Mouse (Mus musculus): Measurements from ENCODE around the gene Rftn1.

Rftn1 gene

DNA sequence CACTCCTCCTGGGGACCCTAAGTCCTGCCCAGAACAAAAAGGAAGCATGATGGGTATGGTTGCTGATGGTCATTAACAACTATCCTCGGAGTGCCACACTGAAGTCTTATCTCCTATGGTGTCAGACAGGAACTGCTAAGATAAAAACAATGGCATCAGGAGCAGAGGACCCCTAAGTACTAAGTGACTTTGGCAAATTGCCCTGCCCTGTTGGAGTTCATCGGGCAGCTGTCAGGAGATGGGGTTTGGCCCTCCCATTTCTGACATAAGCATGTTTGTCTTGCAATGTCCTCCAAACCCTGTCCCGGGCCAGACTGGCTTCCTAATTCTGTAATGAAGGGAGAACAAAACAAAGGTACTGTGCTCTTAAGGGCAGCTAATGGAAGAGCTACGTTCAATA lies 180.4 kb downstream of the Rftn1 start:
- no peak for DNase-seq

DNA sequence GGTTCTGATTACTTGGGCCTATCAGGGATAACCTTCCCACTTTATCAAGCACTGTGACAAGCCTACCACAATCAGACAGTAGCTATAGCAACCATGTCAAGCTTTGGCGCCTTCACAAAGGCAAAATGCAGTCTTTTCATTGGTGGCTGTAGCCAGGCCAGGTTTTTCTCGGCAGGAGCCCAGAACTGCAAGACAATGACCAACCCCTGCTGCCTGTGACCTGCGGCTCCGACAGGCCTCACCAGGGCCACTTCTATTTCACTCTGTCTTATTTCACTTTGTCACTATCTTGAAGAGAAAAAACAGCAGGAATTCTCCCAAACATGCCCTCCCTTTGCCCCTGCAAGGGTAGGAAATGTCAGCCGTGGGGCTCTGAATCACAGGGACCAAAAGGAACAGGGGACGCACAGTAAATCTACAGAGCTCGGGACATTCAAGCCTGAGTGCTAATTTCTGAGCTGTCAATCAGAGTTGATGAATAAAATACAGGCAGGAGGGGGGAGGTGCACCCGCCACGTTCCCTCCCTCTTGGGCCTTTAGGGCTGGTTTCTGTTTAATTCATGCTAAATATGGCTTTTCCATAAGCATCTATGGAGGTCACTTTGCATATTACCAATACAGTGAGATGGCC lies 183.6 kb downstream of the Rftn1 start:
- DNase-seq, result peak; percentile 57

DNA sequence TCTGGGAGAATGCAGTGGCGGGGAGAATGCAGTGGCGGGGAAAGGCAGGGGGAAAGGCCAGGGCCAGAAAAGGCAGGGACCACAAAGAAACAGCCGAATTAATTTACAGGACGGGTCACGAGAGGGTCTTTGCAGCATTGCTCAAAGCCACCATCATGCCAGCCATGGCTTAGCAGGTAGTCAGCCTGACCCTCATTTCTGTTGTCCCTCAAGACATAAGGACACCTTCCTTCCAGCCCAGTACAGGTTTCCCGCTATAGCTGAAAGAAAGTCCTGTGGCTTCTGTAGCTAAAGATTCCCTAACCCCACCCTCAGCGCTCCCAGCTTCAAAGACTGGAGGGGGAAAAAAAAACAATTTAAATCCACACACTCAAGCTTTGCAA lies 184.1 kb downstream of the Rftn1 start:
- no peak for DNase-seq

- peak; percentile 81 for DNase-seq
These were observed 187.3 kb downstream of the Rftn1 start for GRCm38 (mm10) chr17:50003156-50003555.

GRCm38 (mm10) chr17:50002171-50002570 lies 188.3 kb downstream of the Rftn1 start:
- DNase-seq, result peak; percentile 92

DNA sequence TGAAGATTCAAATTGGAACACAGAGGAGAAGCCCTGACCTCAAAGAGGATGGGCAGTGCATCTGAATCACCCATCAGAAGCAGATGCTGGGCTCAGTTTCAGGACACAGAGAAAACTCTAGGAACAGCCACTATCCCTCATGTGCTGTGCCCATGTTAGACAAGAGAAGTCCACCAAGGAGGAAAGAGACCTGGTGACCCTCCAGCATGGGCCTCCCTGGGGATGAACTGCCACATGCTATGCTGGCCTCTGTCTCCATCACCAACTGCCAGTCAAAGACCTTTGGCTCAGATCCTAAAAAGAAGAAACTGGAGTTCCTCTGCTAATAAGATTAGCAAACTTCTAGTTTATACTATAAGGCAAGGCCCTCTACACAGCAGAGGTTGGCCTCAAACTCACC lies 188.7 kb downstream of the Rftn1 start:
- DNase-seq, result peak; percentile 71

DNA sequence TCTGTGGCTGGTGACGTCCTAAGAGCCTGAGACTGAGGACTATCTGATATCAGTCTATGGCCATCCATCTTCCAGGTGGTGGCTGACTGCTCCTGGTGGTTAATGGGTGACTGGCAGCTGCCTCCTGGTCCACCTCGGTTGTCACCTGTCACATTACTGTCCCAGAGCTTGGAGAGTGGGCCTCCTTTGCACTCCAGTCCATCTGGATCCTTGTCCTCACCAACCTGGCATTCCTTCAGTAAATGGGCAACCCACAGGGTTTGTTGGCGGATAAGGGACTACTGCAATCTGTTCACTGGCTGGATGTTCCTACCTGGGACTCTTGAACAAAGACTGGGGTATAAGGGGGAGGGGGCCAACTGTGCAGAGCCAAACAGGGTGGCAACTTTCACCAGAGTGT lies 189.9 kb downstream of the Rftn1 start:
- peak; percentile 97 for DNase-seq

- DNase-seq, result no peak
These were observed 193.8 kb downstream of the Rftn1 start for GRCm38 (mm10) chr17:49996626-49997152.

DNA sequence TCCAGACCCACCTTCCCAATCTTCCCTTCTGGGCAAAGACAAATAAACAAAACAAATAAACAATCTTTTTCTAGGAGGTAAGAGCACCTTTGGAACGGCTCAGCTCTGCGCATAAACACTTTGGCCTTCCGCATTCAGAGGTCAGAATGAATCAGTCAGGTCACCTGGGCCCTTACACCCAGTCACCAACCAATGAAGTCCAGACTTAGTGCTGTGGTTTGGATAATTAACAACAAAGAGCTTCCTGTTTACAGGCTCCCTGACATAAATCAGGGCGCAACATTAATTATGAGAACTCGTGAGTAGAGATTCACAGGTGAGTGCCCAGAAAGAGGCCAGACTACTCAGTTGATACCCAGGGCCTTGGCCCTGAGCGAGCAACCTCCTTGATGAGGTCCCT lies 194.4 kb downstream of the Rftn1 start:
- DNase-seq, result no peak

- no peak for DNase-seq
These were observed 195.2 kb downstream of the Rftn1 start for GRCm38 (mm10) chr17:49995226-49995625.

GRCm38 (mm10) chr17:49993631-49994030 lies 196.8 kb downstream of the Rftn1 start:
- no peak for DNase-seq

- DNase-seq, result no peak
These were observed 197.6 kb downstream of the Rftn1 start for GRCm38 (mm10) chr17:49992625-49993603.

- DNase-seq, result no peak
These were observed 200.9 kb downstream of the Rftn1 start for GRCm38 (mm10) chr17:49989583-49989982.

GRCm38 (mm10) chr17:49987095-49987494 lies 203.4 kb downstream of the Rftn1 start:
- DNase-seq, result no peak

DNA sequence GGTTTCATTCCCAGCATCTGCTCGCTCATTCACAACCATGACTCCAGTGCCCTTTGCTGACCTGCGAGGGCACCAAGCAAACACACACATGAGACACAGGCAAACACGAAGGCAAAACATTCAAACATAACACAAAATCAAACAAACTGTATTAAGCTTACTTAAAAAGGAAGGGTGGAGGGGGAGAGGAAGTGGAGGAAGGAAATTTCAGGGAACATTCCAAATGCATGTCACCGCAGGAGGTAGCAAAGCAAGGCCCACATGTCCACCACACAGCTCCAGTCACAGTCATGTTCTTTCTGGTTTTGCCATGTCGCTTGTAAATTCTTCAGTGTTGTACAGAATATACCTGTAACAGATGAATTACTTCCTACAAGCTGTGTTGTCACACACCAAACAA lies 207.0 kb downstream of the Rftn1 start:
- no peak for DNase-seq

DNA sequence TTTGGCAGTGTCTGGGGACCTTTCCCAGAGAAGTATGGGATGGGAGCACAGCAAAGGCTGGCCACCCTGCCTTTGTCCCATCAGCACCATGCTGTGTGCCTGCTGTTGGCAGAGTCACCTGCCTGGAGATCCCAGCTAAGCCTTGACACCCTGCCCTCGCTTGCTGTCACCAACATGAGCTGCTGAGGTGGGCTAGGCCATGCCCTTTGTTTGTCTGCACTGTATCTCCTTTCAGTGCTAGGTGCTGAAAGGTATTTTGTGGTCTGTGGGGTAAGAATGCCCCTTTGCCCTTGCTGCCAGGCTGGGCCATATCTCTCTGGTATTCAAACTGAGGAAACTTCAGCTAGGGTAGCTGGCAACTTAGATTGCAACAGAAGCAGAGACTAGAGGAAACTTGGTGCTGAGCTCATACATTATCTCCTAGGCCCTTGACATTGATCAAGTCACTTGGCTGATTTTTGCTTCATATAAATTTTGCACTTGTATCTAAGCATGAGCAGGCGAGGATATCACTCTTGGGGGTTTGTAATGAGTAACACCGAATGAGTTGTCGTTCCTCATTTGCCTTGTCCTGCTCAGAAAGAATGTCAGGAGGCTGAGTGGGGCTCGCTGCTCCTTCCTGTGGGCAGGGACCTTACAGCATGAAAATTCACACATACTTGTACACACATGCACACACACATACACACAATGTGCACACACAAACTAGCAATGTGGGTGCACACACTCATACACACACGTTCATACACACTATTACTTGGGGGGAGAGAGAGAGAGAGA lies 207.7 kb downstream of the Rftn1 start:
- DNase-seq, result no peak

DNA sequence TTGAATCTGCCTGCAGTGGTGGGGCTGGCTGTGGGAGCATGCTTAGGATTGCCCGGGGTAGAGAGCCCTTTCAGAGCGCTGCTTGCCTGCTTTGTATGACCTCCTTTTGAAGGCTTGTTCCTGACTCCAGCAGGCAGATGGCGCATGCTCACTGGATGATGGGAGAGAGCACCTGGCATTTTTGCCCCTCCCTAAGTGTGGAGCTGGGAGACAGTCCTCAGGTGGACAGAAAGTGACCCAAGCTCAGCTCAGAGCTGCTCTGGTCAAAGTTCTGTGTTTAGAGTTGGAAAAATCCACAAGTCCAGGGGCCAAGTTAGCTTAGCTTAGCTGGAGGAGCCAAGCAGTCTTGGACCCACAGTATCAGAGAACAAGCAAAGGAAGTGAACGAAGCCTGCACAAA lies 208.9 kb downstream of the Rftn1 start:
- DNase-seq, result no peak

- DNase-seq, result no peak
These were observed 210.7 kb downstream of the Rftn1 start for GRCm38 (mm10) chr17:49979761-49980285.

GRCm38 (mm10) chr17:49977424-49977790 lies 213.1 kb downstream of the Rftn1 start:
- DNase-seq, result no peak

- DNase-seq, result no peak
These were observed 213.6 kb downstream of the Rftn1 start for GRCm38 (mm10) chr17:49976678-49977423.

- DNase-seq, result no peak
These were observed 215.0 kb downstream of the Rftn1 start for GRCm38 (mm10) chr17:49975481-49975880.

DNA sequence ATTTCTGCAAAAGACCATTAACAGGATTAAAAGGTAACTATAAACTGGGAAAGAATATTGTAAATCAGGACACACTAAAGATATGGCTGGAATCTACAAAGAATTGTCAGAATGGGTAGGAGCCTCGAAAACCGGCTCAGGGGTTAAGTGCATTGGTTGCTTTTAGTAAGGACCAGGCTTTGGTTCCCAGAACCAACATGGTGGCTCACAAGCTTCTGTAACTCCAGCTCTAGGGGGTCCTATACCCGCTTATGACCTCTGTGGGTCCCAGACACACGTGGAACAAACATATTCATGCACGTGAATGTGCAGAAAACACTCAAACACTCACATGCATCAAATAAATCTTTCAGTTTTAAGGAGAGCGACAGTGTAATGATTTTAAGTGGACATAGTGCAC lies 215.5 kb downstream of the Rftn1 start:
- no peak for DNase-seq
